Mouse (Mus musculus): ENCODE results near the gene Ccdc24.

Ccdc24 gene

GRCm38 (mm10) chr4:117872471-117872886 is at the start of gene Ccdc24:
TSS of gene Ccdc24 (minus strand) at chr4:117872557.
- DNase-seq, result no peak

GRCm38 (mm10) chr4:117921358-117921757 is 49.0 kb upstream of the Ccdc24 start:
- no peak for DNase-seq

GRCm38 (mm10) chr4:117918762-117919161 is 46.4 kb upstream of the Ccdc24 start:
- DNase-seq, result no peak

GRCm38 (mm10) chr4:117918261-117918660 is 45.9 kb upstream of the Ccdc24 start:
- DNase-seq, result no peak

- DNase-seq, result no peak
Observed at GRCm38 (mm10) chr4:117917847-117918246, 45.5 kb upstream of the Ccdc24 start.

GRCm38 (mm10) chr4:117917402-117917801 is 45.0 kb upstream of the Ccdc24 start:
- no peak for DNase-seq

- DNase-seq, result no peak
Observed at GRCm38 (mm10) chr4:117916386-117916785, 44.0 kb upstream of the Ccdc24 start.

GRCm38 (mm10) chr4:117915489-117916105 is 43.2 kb upstream of the Ccdc24 start:
- no peak for DNase-seq

- peak; percentile 92 for DNase-seq
Observed at GRCm38 (mm10) chr4:117914591-117915442, 42.5 kb upstream of the Ccdc24 start, which contains the start of gene Ipo13. TSS of gene Ipo13 (minus strand) at chr4:117914999.

- DNase-seq, result no peak
Observed at GRCm38 (mm10) chr4:117914031-117914430, 41.7 kb upstream of the Ccdc24 start.

GRCm38 (mm10) chr4:117913421-117913820 is 41.1 kb upstream of the Ccdc24 start:
- no peak for DNase-seq

- no peak for DNase-seq
Observed at GRCm38 (mm10) chr4:117912685-117913273, 40.4 kb upstream of the Ccdc24 start.

- DNase-seq, result no peak
Observed at GRCm38 (mm10) chr4:117912131-117912561, 39.8 kb upstream of the Ccdc24 start.

GRCm38 (mm10) chr4:117908834-117909453 is 36.6 kb upstream of the Ccdc24 start:
- DNase-seq, result no peak

- DNase-seq, result no peak
Observed at GRCm38 (mm10) chr4:117906196-117906595, 33.8 kb upstream of the Ccdc24 start.

- DNase-seq, result no peak
Observed at GRCm38 (mm10) chr4:117904761-117905160, 32.4 kb upstream of the Ccdc24 start.

- DNase-seq, result peak; percentile 79
Observed at GRCm38 (mm10) chr4:117904094-117904493, 31.7 kb upstream of the Ccdc24 start.

- no peak for DNase-seq
Observed at GRCm38 (mm10) chr4:117898111-117898510, 25.8 kb upstream of the Ccdc24 start.

- DNase-seq, result no peak
Observed at GRCm38 (mm10) chr4:117896031-117896430, 23.7 kb upstream of the Ccdc24 start.

GRCm38 (mm10) chr4:117895339-117895738 is 23.0 kb upstream of the Ccdc24 start:
- DNase-seq, result no peak

- no peak for DNase-seq
Observed at GRCm38 (mm10) chr4:117894601-117895000, 22.2 kb upstream of the Ccdc24 start.

- no peak for DNase-seq
Observed at GRCm38 (mm10) chr4:117893376-117893775, 21.0 kb upstream of the Ccdc24 start.

GRCm38 (mm10) chr4:117891738-117892161 is 19.4 kb upstream of the Ccdc24 start, which contains the start of gene Dph2:
TSS of gene Dph2 (minus strand) at chr4:117892032.
- peak; percentile 91 for DNase-seq

Measured in layer of hippocampus, adult 9-11 months (tissue).